Mouse (Mus musculus): Measurements from ENCODE around the gene Larp4. TPM values are rescaled to one million over a fixed set of nuclear protein-coding genes. Genes with fewer than 3 reads are reported as not detected.
A peak's percentile ranks its signal among the peaks of the same experiment; 100 is the strongest.

The Larp4 gene
- total RNA-seq, 1 experiment: 283 TPM

DNA sequence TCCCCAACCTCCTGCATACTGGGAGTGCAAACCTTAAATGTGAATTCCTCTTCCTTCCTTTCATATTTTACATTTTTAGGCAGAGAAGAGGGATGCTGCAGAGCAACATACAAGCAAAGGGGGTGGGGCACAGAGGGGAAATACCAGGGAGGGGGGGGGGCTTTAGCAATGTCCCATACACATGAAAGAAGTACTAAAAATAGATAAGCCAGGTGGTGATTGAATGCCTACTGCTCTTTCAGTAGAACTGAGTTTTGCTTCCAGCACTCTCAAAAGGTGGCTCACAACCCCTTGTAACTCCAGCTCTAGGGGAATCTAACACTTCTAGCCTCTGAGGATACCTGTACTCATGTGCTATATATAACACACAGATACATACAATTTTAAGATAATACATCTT is 36.3 kb downstream of the Larp4 start:
- in situ Hi-C loops (cut with MboI; ENCODE audit: low sequenced_read_pairs in 2 of 2, unreplicated experiment in 2 of 2): no loop called here
- Histone ChIP-seq H3K9ac (ENCODE audit: insufficient read depth, low read depth, low read length, poor library complexity, severe bottlenecking) (no peak overlapping the region), H3K27ac (ENCODE audit: insufficient read depth, low read depth, low read length, poor library complexity, severe bottlenecking) (no peak overlapping the region), H3K9me3 (ENCODE audit: control insufficient read depth, insufficient read depth, low read depth, low read length) (no peaks in the 10 kb centered on the region), H3K36me3 (ENCODE audit: control insufficient read depth, insufficient read depth, low read length, poor library complexity, severe bottlenecking) (peaks cover 47% of the 10 kb centered on the region), H3K4me1 (ENCODE audit: control insufficient read depth in 2 of 2, insufficient read depth in 2 of 2, low read length in 2 of 2, poor library complexity in 1 of 2) (no peaks in the 10 kb centered on the region), H3K4me3 (ENCODE audit: insufficient read depth in 1 of 2, low read depth in 1 of 2, low read length in 2 of 2, poor library complexity in 1 of 2, severe bottlenecking in 1 of 2) (no peak overlapping the region)
- TF ChIP-seq CHD2 (IDR thresholded peaks at IDR 0.05; ENCODE audit: low read depth, low read length): no peak
- TF ChIP-seq ZC3H11A (IDR thresholded peaks at IDR 0.05; ENCODE audit: borderline replicate concordance, low read depth, low read length): no peak
- no peak for TF ChIP-seq MAFK (IDR thresholded peaks at IDR 0.05; ENCODE audit: insufficient read depth, low read depth, low read length)
- TF ChIP-seq HCFC1 (IDR thresholded peaks at IDR 0.05; ENCODE audit: borderline replicate concordance, insufficient read depth, low read length): no peak
- TF ChIP-seq ZNF384 (IDR thresholded peaks at IDR 0.05; ENCODE audit: low read depth, low read length): no peak
- no peak for DNase-seq (ENCODE audit: low read depth, low spot score)

DNA sequence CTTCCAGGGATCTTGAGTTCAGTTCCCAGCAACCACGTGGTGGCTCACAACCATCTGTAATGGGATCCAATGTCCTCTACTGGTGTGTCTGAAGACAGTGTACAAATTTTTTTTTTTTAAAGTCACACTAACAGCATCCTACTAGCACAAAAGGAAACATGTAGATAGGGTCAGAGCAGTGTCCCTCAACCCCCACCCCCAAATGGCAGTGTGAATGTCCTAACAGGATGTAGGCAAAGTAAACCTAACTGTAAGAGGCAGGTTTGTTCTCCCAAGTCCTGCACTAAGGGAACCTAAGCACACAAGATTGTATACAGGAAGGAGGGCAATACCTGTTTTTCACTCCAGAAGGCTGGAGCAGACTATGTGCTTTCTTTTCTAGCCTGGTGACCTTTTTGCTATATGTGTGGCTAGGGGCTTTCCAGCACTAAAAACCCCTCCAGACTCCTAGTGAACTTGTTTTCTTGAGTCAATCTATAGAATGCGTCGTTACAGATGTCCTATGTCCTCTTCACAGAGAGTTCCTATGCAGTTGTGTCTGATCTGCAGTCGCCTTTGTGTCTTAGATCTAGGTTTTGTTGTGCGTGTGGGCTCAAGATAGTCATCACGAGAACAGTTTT is 48.5 kb downstream of the Larp4 start:
- Histone ChIP-seq H3K4me3 (ENCODE audit: insufficient read depth in 1 of 2, low read depth in 1 of 2, low read length in 2 of 2, poor library complexity in 1 of 2, severe bottlenecking in 1 of 2) (no peak overlapping the region), H3K27ac (ENCODE audit: insufficient read depth, low read depth, low read length, poor library complexity, severe bottlenecking) (no peak overlapping the region), H3K4me1 (ENCODE audit: control insufficient read depth in 2 of 2, insufficient read depth in 2 of 2, low read length in 2 of 2, poor library complexity in 1 of 2) (no peaks in the 10 kb centered on the region), H3K36me3 (ENCODE audit: control insufficient read depth, insufficient read depth, low read length, poor library complexity, severe bottlenecking) (peaks cover 3% of the 10 kb centered on the region; the same call in 1 of the 2 replicates), H3K9ac (ENCODE audit: insufficient read depth, low read depth, low read length, poor library complexity, severe bottlenecking) (no peak overlapping the region), H3K9me3 (ENCODE audit: control insufficient read depth, insufficient read depth, low read depth, low read length) (no peaks in the 10 kb centered on the region)
- in situ Hi-C loops (cut with MboI; ENCODE audit: low sequenced_read_pairs in 2 of 2, unreplicated experiment in 2 of 2): no loop called here
- no peak for DNase-seq (ENCODE audit: low read depth, low spot score)
- no peak for TF ChIP-seq MAFK (IDR thresholded peaks at IDR 0.05; ENCODE audit: insufficient read depth, low read depth, low read length)
- no peak for TF ChIP-seq ZC3H11A (IDR thresholded peaks at IDR 0.05; ENCODE audit: borderline replicate concordance, low read depth, low read length)
- no peak for TF ChIP-seq CHD2 (IDR thresholded peaks at IDR 0.05; ENCODE audit: low read depth, low read length)
- TF ChIP-seq HCFC1 (IDR thresholded peaks at IDR 0.05; ENCODE audit: borderline replicate concordance, insufficient read depth, low read length): no peak
- no peak for TF ChIP-seq ZNF384 (IDR thresholded peaks at IDR 0.05; ENCODE audit: low read depth, low read length)

DNA sequence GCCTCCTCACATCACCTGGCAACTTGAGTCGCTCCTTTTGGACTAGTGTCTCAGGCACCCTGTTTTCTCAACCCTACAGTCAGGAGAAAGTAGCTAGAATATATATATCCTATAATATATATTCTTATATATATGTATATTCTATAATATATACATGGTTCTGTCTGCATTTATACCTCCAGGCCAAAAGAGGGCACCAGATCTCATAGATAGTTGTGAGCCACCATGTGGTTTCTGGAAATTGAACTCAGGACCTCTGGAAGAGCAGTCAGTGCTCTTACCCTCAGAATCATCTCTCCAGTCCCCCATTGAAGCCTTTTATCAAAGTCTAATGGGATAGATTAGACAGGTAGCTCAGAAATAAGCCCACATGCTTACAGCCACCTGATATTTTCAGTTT is 51.3 kb downstream of the Larp4 start:
- H3K9me3 ChIP-seq (ENCODE audit: control insufficient read depth, insufficient read depth, low read depth, low read length): no peaks in the 10 kb centered on the region
- H3K36me3 ChIP-seq (ENCODE audit: control insufficient read depth, insufficient read depth, low read length, poor library complexity, severe bottlenecking): no peaks in the 10 kb centered on the region
- in situ Hi-C loops (cut with MboI; ENCODE audit: low sequenced_read_pairs in 2 of 2, unreplicated experiment in 2 of 2): no loop called here
- H3K4me3 ChIP-seq (ENCODE audit: insufficient read depth in 1 of 2, low read depth in 1 of 2, low read length in 2 of 2, poor library complexity in 1 of 2, severe bottlenecking in 1 of 2): no peak overlapping the region
- DNase-seq (ENCODE audit: low read depth, low spot score): no peak
- H3K4me1 ChIP-seq (ENCODE audit: control insufficient read depth in 2 of 2, insufficient read depth in 2 of 2, low read length in 2 of 2, poor library complexity in 1 of 2): no peaks in the 10 kb centered on the region; a peak in 1 of 4 replicates
- TF ChIP-seq ZNF384 (IDR thresholded peaks at IDR 0.05; ENCODE audit: low read depth, low read length) (no peak), MAFK (IDR thresholded peaks at IDR 0.05; ENCODE audit: insufficient read depth, low read depth, low read length) (no peak)
- no peak overlapping the region for H3K9ac ChIP-seq (ENCODE audit: insufficient read depth, low read depth, low read length, poor library complexity, severe bottlenecking)
- H3K27ac ChIP-seq (ENCODE audit: insufficient read depth, low read depth, low read length, poor library complexity, severe bottlenecking): no peak overlapping the region

DNA sequence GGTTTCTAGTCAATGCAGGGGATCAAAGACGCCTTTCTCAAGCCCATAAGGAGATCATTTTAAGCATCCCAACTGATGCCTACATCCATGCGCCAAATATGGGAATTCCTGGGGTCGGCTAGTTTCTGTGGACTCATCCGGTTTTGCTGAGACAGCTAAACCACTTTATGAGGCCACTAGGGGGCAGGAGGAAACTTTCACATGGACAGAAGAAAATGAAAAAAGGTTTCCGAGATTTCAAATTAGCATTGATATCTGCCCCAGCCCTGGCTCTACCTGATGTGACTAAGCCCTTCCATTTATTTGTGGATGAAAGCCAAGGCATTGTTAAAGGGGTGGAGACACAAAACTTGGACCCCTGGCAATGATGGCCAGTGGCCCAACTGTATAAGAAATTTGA is 53.1 kb downstream of the Larp4 start:
- in situ Hi-C loops (cut with MboI; ENCODE audit: low sequenced_read_pairs in 2 of 2, unreplicated experiment in 2 of 2): no loop called here
- H3K27ac ChIP-seq (ENCODE audit: insufficient read depth, low read depth, low read length, poor library complexity, severe bottlenecking): no peak overlapping the region
- no peak overlapping the region for H3K9ac ChIP-seq (ENCODE audit: insufficient read depth, low read depth, low read length, poor library complexity, severe bottlenecking)
- H3K36me3 ChIP-seq (ENCODE audit: control insufficient read depth, insufficient read depth, low read length, poor library complexity, severe bottlenecking): no peaks in the 10 kb centered on the region
- no peak overlapping the region for H3K4me3 ChIP-seq (ENCODE audit: insufficient read depth in 1 of 2, low read depth in 1 of 2, low read length in 2 of 2, poor library complexity in 1 of 2, severe bottlenecking in 1 of 2)
- no peaks in the 10 kb centered on the region; a peak in 1 of 4 replicates for H3K4me1 ChIP-seq (ENCODE audit: control insufficient read depth in 2 of 2, insufficient read depth in 2 of 2, low read length in 2 of 2, poor library complexity in 1 of 2)
- TF ChIP-seq ZNF384 (IDR thresholded peaks at IDR 0.05; ENCODE audit: low read depth, low read length) (0 out of 2 replicates have a peak, but pooled peaks have one; percentile 20), HCFC1 (IDR thresholded peaks at IDR 0.05; ENCODE audit: borderline replicate concordance, insufficient read depth, low read length) (no peak), ZC3H11A (IDR thresholded peaks at IDR 0.05; ENCODE audit: borderline replicate concordance, low read depth, low read length) (peak; percentile 53; the same call in 1 of the 2 replicates), CHD2 (IDR thresholded peaks at IDR 0.05; ENCODE audit: low read depth, low read length) (no peak), MAFK (IDR thresholded peaks at IDR 0.05; ENCODE audit: insufficient read depth, low read depth, low read length) (peak; percentile 99)
- no peaks in the 10 kb centered on the region for H3K9me3 ChIP-seq (ENCODE audit: control insufficient read depth, insufficient read depth, low read depth, low read length)
- DNase-seq (ENCODE audit: low read depth, low spot score): peak; percentile 47

Measured in ES-E14 (cell line).